Mouse (Mus musculus): ENCODE data around the gene Stx1b. TPM values are rescaled to one million over a fixed set of nuclear protein-coding genes. Genes with fewer than 3 reads are reported as not detected.
"Not testable (repeated sequence)": the region's sequence is repeated elsewhere in the genome, so short reads cannot be mapped to it uniquely, and the experiment has no call there.

Stx1b gene
- polyA plus RNA-seq, 1 experiment from 2014 or later, result 11.5 TPM

GRCm38 (mm10) chr7:127799211-127799610 is 25.1 kb downstream of the Stx1b start:
- Histone ChIP-seq H3K4me3 (replicated peaks) (no peak overlapping the region), H3K9ac (no peak overlapping the region), H3K27me3 (no peaks in the 10 kb centered on the region), H3K4me2 (no peak overlapping the region), H3K36me3 (replicated peaks) (peaks cover 71% of the 10 kb centered on the region), H3K27ac (no peak overlapping the region), H3K9me3 (no peaks in the 10 kb centered on the region), H3K4me1 (peaks cover 2% of the 10 kb centered on the region; the same call in 1 of the 2 replicates)
- no peak for ATAC-seq (ENCODE audit: low FRiP score)
- WGBS, result 91% methylated on average over 13 of the region's 13 CpGs

GRCm38 (mm10) chr7:127798591-127798990 is 25.8 kb downstream of the Stx1b start:
- no peak overlapping the region for H3K4me2 ChIP-seq
- no peaks in the 10 kb centered on the region for H3K9me3 ChIP-seq
- H3K9ac ChIP-seq, result no peak overlapping the region
- 90% methylated on average over 4 of the region's 4 CpGs for WGBS
- peaks cover 2% of the 10 kb centered on the region; the same call in 1 of the 2 replicates for H3K4me1 ChIP-seq
- no peak overlapping the region for H3K27ac ChIP-seq
- no peak overlapping the region for H3K4me3 ChIP-seq (replicated peaks)
- H3K27me3 ChIP-seq, result no peaks in the 10 kb centered on the region
- H3K36me3 ChIP-seq (replicated peaks), result peaks cover 71% of the 10 kb centered on the region
- ATAC-seq (ENCODE audit: low FRiP score), result no peak

GRCm38 (mm10) chr7:127797076-127797845 is 27.1 kb downstream of the Stx1b start:
- Histone ChIP-seq H3K9me3 (no peaks in the 10 kb centered on the region), H3K4me1 (peaks cover 2% of the 10 kb centered on the region; the same call in 1 of the 2 replicates), H3K27me3 (no peaks in the 10 kb centered on the region), H3K4me3 (replicated peaks) (no peak overlapping the region), H3K4me2 (no peak overlapping the region), H3K9ac (no peak overlapping the region), H3K27ac (no peak overlapping the region), H3K36me3 (replicated peaks) (peaks cover 80% of the 10 kb centered on the region)
- no peak for ATAC-seq (ENCODE audit: low FRiP score)
- WGBS, result 93% methylated on average over 23 of the region's 23 CpGs

GRCm38 (mm10) chr7:127785308-127785707 is 39.0 kb downstream of the Stx1b start, which contains the start of gene Gm49388:
Gene Gm49388 (plus strand): TSS chr7:127785608.
- H3K27ac ChIP-seq, result no peak within 1 kb of the TSS
- no peak within 1 kb of the TSS for H3K4me3 ChIP-seq (replicated peaks)
- H3K4me2 ChIP-seq, result no peak within 1 kb of the TSS
- no peaks in the 10 kb centered on the region for H3K27me3 ChIP-seq
- H3K36me3 ChIP-seq (replicated peaks), result peaks cover 99% of the 10 kb centered on the region
- no peaks in the 10 kb centered on the region for H3K4me1 ChIP-seq
- whole genome bisulfite sequencing, result 96% methylated on average over 7 of the region's 7 CpGs
- H3K9me3 ChIP-seq, result no peaks in the 10 kb centered on the region
- ATAC-seq (ENCODE audit: low FRiP score), result no peak
- no peak within 1 kb of the TSS for H3K9ac ChIP-seq

- ATAC-seq (ENCODE audit: low FRiP score), result no peak
- no peaks in the 10 kb centered on the region for H3K9me3 ChIP-seq
- H3K27ac ChIP-seq, result no peak overlapping the region
- peaks cover 12% of the 10 kb centered on the region for H3K4me1 ChIP-seq
- WGBS, result 76% methylated on average over 4 of the region's 4 CpGs
- H3K4me2 ChIP-seq, result peak overlapping the region; percentile 88
- H3K9ac ChIP-seq, result peak overlapping the region; percentile 94
- H3K27me3 ChIP-seq, result no peaks in the 10 kb centered on the region
- peak overlapping the region; percentile 97 for H3K4me3 ChIP-seq (replicated peaks)
- peaks cover 49% of the 10 kb centered on the region for H3K36me3 ChIP-seq (replicated peaks)
Measured at GRCm38 (mm10) chr7:127778350-127778749, 46.0 kb downstream of the Stx1b start.

GRCm38 (mm10) chr7:127777474-127778266 is 46.7 kb downstream of the Stx1b start:
- WGBS, result 3% methylated on average over 53 of the region's 66 CpGs
- H3K4me2 ChIP-seq, result peak overlapping the region; percentile 88
- peak overlapping the region; percentile 97 for H3K4me3 ChIP-seq (replicated peaks)
- H3K27me3 ChIP-seq, result no peaks in the 10 kb centered on the region
- peak overlapping the region; percentile 98 for H3K27ac ChIP-seq
- H3K4me1 ChIP-seq, result peaks cover 12% of the 10 kb centered on the region
- H3K9me3 ChIP-seq, result no peaks in the 10 kb centered on the region
- peak overlapping the region; percentile 94 for H3K9ac ChIP-seq
- peak; percentile 63 for ATAC-seq (ENCODE audit: low FRiP score)
- H3K36me3 ChIP-seq (replicated peaks), result peaks cover 43% of the 10 kb centered on the region

GRCm38 (mm10) chr7:127776878-127777473 is 47.4 kb downstream of the Stx1b start:
- Histone ChIP-seq H3K27ac (peak overlapping the region; percentile 98), H3K9me3 (no peaks in the 10 kb centered on the region), H3K27me3 (no peaks in the 10 kb centered on the region), H3K36me3 (replicated peaks) (peaks cover 36% of the 10 kb centered on the region), H3K4me3 (replicated peaks) (peak overlapping the region; percentile 97), H3K4me1 (peaks cover 12% of the 10 kb centered on the region), H3K9ac (peak overlapping the region; percentile 94), H3K4me2 (peak overlapping the region; percentile 88)
- peak; percentile 92 for ATAC-seq (ENCODE audit: low FRiP score)
- WGBS, result under 1% methylated on average over 70 of the region's 70 CpGs

GRCm38 (mm10) chr7:127776426-127776825 is 47.9 kb downstream of the Stx1b start, which contains the start of gene Setd1a:
Gene Setd1a (plus strand): TSS chr7:127776670.
- under 1% methylated on average over 23 of the region's 23 CpGs for WGBS
- peak within 1 kb of the TSS; percentile 88 for H3K4me2 ChIP-seq
- peaks cover 31% of the 10 kb centered on the region for H3K36me3 ChIP-seq (replicated peaks)
- H3K4me3 ChIP-seq (replicated peaks), result peak within 1 kb of the TSS; percentile 97
- peaks cover 12% of the 10 kb centered on the region for H3K4me1 ChIP-seq
- peak; percentile 73 for ATAC-seq (ENCODE audit: low FRiP score)
- peak within 1 kb of the TSS; percentile 98 for H3K27ac ChIP-seq
- H3K27me3 ChIP-seq, result no peaks in the 10 kb centered on the region
- H3K9me3 ChIP-seq, result no peaks in the 10 kb centered on the region
- peak within 1 kb of the TSS; percentile 94 for H3K9ac ChIP-seq

- Histone ChIP-seq H3K36me3 (replicated peaks) (peaks cover 25% of the 10 kb centered on the region), H3K27ac (peak overlapping the region; percentile 98; the same call in 1 of the 2 replicates), H3K4me3 (replicated peaks) (peak overlapping the region; percentile 97), H3K4me2 (peak overlapping the region; percentile 88), H3K9ac (peak overlapping the region; percentile 94), H3K4me1 (peaks cover 13% of the 10 kb centered on the region)
- H3K9me3 ChIP-seq; ATAC-seq (ENCODE audit: low FRiP score); H3K27me3 ChIP-seq: not testable (repeated sequence)
- 81% methylated on average over 7 of the region's 7 CpGs for WGBS
Measured at GRCm38 (mm10) chr7:127775837-127776236, 48.5 kb downstream of the Stx1b start.

GRCm38 (mm10) chr7:127773664-127774384 is 50.5 kb downstream of the Stx1b start:
- ATAC-seq (ENCODE audit: low FRiP score), result no peak
- Histone ChIP-seq H3K9me3 (no peaks in the 10 kb centered on the region), H3K27me3 (no peaks in the 10 kb centered on the region), H3K27ac (no peak overlapping the region), H3K4me3 (replicated peaks) (no peak overlapping the region), H3K4me1 (peaks cover 32% of the 10 kb centered on the region), H3K9ac (no peak overlapping the region), H3K36me3 (replicated peaks) (peaks cover 5% of the 10 kb centered on the region; the same call in 1 of the 2 replicates), H3K4me2 (no peak overlapping the region)
- 44% methylated on average over 9 of the region's 9 CpGs for WGBS

- H3K9ac ChIP-seq, result no peak overlapping the region
- H3K9me3 ChIP-seq, result no peaks in the 10 kb centered on the region
- peaks cover 9% of the 10 kb centered on the region for H3K36me3 ChIP-seq (replicated peaks)
- no peak for ATAC-seq (ENCODE audit: low FRiP score)
- H3K4me1 ChIP-seq, result peaks cover 30% of the 10 kb centered on the region
- H3K27ac ChIP-seq, result no peak overlapping the region
- WGBS, result 100% methylated on average over 1 of the region's 1 CpGs
- H3K27me3 ChIP-seq, result no peaks in the 10 kb centered on the region
- H3K4me2 ChIP-seq, result no peak overlapping the region
- no peak overlapping the region for H3K4me3 ChIP-seq (replicated peaks)
Measured at GRCm38 (mm10) chr7:127772557-127772956, 51.8 kb downstream of the Stx1b start.

Data from forebrain, embryonic 12.5 days (tissue).